Mouse (Mus musculus) heart, postnatal 0 days (tissue): ENCODE data around the gene Ccdc62. TPM values are rescaled to one million over a fixed set of nuclear protein-coding genes. Genes with fewer than 3 reads are reported as not detected.

Experiments used
- ATAC-seq: fragments of 200-750 bp; cut with Nextera tagmentation; 2 replicates; pipeline ENCODE4 v1.8.0; 2017; ENCODE audit warnings: low read depth, moderate number of reproducible peaks, moderate library complexity; ENCODE audit not compliant: insufficient read depth
- DNase-seq: peaks from one replicate; pipeline ENCODE4 v3.0.0-alpha.2; 2016; ENCODE audit warnings: low spot score
- H3K27ac ChIP-seq: fragments of 300-500 bp; sonication (generic); 2 replicates; pipeline ENCODE4 v1.5.1; 2014; ENCODE audit warnings: low read depth, mild to moderate bottlenecking
- H3K27me3 ChIP-seq: fragments of 300-500 bp; sonication (generic); 2 replicates; pipeline ENCODE4 v1.6.1; 2014; ENCODE audit warnings: low read length, mixed read lengths; ENCODE audit not compliant: control insufficient read depth, insufficient read depth
- H3K36me3 ChIP-seq: fragments of 300-500 bp; sonication (generic); replicated peaks from 2 replicates; pipeline ENCODE4 v1.6.1; 2014; ENCODE audit warnings: low read length, mixed read lengths; ENCODE audit not compliant: control insufficient read depth, insufficient read depth
- H3K4me1 ChIP-seq: fragments of 300-500 bp; sonication (generic); 2 replicates; pipeline ENCODE4 v1.6.1; 2014; ENCODE audit warnings: antibody characterized with exemption; ENCODE audit not compliant: control insufficient read depth, insufficient read depth
- H3K4me2 ChIP-seq: fragments of 300-500 bp; sonication (generic); 2 replicates; pipeline ENCODE4 v1.6.1; 2014; ENCODE audit warnings: low read depth, mild to moderate bottlenecking, low read length, moderate library complexity
- H3K4me3 ChIP-seq: fragments of 300-500 bp; sonication (generic); 2 replicates; pipeline ENCODE4 v1.5.1; 2014; ENCODE audit warnings: low read depth, low read length
- H3K9ac ChIP-seq: fragments of 300-500 bp; sonication (generic); replicated peaks from 2 replicates; pipeline ENCODE4 v1.6.1; 2014; ENCODE audit warnings: low read depth, low read length, mixed read lengths
- H3K9me3 ChIP-seq: fragments of 300-500 bp; sonication (generic); replicated peaks from 2 replicates; pipeline ENCODE4 v1.6.1; 2016; ENCODE audit warnings: low read length; ENCODE audit not compliant: control insufficient read depth
- CTCF ChIP-seq: IDR thresholded peaks from 2 replicates; pipeline ENCODE4 v1.5.1; 2016; ENCODE audit warnings: antibody characterized with exemption, control low read depth, low read depth
- EP300 ChIP-seq: IDR thresholded peaks from 2 replicates; pipeline ENCODE4 v1.6.1; 2016; ENCODE audit warnings: antibody characterized with exemption, low read depth
- WGBS: fragments of 180-500 bp; shearing (Covaris S2); extraction: QIAGEN DNeasy Blood & Tissue Kit; methylation state at CpG from one replicate; pipeline ENCODE4 v1.1.7; 2014; 5-methylcytosine and 5-hydroxymethylcytosine counted together
- polyA plus RNA-seq: library from polyadenylated mRNA; unstranded; fragments of >200 nt; fragmentation: Nextera tagmentation; extraction: Ambion mirVana; gene quantifications from 2 replicates; pipeline ENCODE4 v1.2.1, GENCODE M21; 2015
- total RNA-seq: library from RNA; depleted of rRNA; stranded (reverse); fragments of >200 nt; gene quantifications from 2 replicates; pipeline ENCODE4 v1.2.3, GENCODE M21; 2014; ENCODE audit warnings: low replicate concordance

Ccdc62 gene
- total and polyA plus RNA-seq, 2 experiments from 2014 or later, result 5.8 to 11.5 TPM

DNA sequence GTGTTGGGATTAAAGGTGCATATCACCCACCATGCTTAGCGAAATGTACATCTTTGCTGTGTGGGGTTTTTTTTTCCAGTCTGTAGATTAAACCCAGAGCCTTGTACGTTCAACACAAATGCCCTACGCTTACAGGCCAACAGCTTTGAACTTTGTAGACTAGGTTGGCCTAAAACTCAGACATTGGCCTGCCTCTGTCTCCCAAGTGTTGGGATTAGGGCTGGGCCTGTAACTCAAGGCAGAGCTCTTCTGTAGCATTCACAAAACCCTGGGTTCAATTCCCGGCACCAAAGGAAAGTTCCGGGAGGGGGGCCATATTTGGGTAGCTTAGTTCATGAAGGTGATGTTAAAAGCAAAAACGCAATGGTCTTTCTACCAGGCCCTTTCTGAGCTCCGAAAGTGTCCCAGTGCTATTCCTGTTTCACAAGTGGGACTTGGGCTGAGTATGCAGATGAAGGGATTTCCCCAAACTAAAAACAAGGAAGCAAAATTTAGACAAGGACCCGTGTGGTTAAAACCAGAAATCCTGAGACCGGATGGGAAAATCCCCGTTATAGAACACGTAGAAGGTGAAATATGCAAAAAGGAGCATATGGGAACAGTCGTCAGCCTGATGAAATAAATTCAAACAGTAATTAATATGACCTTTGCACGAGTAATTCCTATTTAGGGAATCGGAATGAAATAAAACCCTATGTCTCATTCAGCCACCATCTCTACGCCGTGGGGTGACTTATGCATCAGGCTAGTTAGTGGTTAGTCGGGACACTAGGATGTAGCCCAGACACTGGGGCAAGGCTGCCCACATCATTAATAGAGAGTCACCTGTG lies 24.1 kb upstream of the Ccdc62 start:
- H3K9me3 ChIP-seq, result no peaks in the 10 kb centered on the region
- no peak overlapping the region for H3K27ac ChIP-seq
- no peak overlapping the region for H3K9ac ChIP-seq
- DNase-seq, result no peak
- H3K4me3 ChIP-seq, result no peak overlapping the region
- H3K27me3 ChIP-seq, result no peaks in the 10 kb centered on the region
- 0 out of 2 replicates have a peak overlapping the region, but pooled peaks have one; percentile 10 for H3K4me2 ChIP-seq
- peaks cover 29% of the 10 kb centered on the region for H3K36me3 ChIP-seq
- WGBS, result 69% methylated on average over 17 of the region's 17 CpGs
- peaks cover 8% of the 10 kb centered on the region; the same call in 1 of the 2 replicates for H3K4me1 ChIP-seq
- no peak for ATAC-seq
- TF ChIP-seq CTCF, result no peak
- TF ChIP-seq EP300, result no peak

DNA sequence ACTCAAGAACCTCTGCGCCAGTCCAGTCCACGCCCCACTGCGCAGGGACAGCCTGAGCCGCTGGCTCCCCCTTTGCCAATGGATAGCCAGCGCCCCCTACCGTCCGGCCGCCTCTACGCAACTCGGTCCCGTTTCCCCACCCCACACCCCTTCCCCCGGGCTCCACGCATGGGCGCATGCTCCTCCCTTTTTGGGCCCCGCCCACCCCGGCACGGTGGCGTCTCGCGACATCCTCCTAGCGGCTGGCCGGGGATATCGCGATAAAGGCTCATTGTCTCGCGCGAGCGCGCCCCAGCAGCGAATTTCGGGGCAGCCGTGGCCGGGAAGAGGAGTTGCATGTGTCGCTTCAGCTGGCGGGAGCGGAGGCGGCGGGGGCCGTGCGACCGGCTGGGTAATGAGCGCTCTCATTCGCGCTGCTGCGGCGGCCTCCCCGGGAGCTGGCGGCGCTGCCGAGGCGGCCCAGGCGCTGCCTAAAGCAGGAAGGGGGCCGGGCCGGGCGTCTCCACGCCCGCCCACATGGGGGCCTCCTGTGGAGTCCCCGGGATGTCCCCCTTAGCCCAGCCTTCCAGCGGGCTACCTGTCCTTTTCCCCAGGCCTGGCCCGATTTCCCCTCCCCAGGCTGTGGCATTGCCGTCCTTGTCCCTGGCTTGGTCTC lies 23.4 kb upstream of the Ccdc62 start, which contains the start of gene Denr:
Gene Denr (plus strand): TSS at position 200 of the 655 bp plus-strand sequence.
- ATAC-seq, result peak; percentile 98
- Histone ChIP-seq H3K9ac (peak within 1 kb of the TSS; percentile 97), H3K27me3 (no peaks in the 10 kb centered on the region), H3K27ac (peak within 1 kb of the TSS; percentile 82), H3K9me3 (no peaks in the 10 kb centered on the region), H3K36me3 (peaks cover 36% of the 10 kb centered on the region), H3K4me1 (peaks cover 8% of the 10 kb centered on the region; the same call in 1 of the 2 replicates), H3K4me3 (peak within 1 kb of the TSS; percentile 94), H3K4me2 (peak within 1 kb of the TSS; percentile 89)
- TF ChIP-seq CTCF, result peak; percentile 97
- TF ChIP-seq EP300, result peak; percentile 100
- peak; percentile 96 for DNase-seq
- under 1% methylated on average over 57 of the region's 61 CpGs for WGBS

DNA sequence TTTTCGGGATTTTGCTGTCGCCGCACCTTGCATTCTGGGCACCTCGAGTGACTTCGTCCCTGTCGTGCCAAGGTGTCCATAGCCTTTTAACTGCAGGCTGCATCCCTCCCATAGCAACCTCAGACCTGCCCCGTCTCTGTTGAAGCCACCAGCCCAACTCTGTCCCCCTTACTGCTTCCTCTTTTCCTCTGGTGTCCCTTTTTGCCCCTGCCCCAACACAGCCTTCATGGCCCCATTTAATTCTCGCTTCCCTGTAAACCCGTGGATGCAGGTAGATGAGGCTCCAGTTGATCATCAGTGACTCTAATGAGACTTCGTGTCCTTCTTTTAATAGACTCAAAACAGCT lies 22.9 kb upstream of the Ccdc62 start:
- Histone ChIP-seq H3K4me2 (peak overlapping the region; percentile 89), H3K4me3 (peak overlapping the region; percentile 94), H3K9ac (peak overlapping the region; percentile 97), H3K27ac (peak overlapping the region; percentile 82), H3K9me3 (no peaks in the 10 kb centered on the region), H3K27me3 (no peaks in the 10 kb centered on the region), H3K4me1 (peaks cover 8% of the 10 kb centered on the region; the same call in 1 of the 2 replicates), H3K36me3 (peaks cover 41% of the 10 kb centered on the region)
- TF ChIP-seq EP300 (no peak), CTCF (no peak)
- ATAC-seq, result no peak
- no peak for DNase-seq
- 4% methylated on average over 10 of the region's 10 CpGs for WGBS

DNA sequence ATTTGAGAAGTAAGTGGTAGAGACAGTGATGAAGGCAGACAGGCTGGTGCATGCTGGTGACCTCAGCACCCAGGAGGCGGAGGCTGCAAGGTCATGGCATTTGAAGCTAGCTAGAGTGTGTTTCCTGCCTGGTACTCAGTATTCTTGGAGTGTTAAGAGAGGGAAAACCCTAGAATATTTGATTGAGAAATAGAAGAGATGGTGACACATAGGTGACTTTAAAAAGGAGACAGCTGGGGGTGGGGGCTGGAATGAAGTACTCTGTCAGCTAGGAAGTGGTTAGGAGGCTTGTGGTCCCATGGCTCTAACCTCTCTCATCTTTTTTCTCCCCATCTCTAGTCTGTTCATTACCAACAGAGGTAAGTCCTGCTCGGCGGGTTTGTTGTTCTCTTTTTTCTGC lies 15.6 kb upstream of the Ccdc62 start:
- Histone ChIP-seq H3K4me1 (no peaks in the 10 kb centered on the region), H3K27ac (no peak overlapping the region), H3K36me3 (peaks cover 61% of the 10 kb centered on the region), H3K9ac (no peak overlapping the region), H3K9me3 (no peaks in the 10 kb centered on the region), H3K4me3 (no peak overlapping the region), H3K4me2 (no peak overlapping the region), H3K27me3 (no peaks in the 10 kb centered on the region)
- no peak for DNase-seq
- TF ChIP-seq CTCF, result no peak
- TF ChIP-seq EP300, result no peak
- 88% methylated on average over 3 of the region's 3 CpGs for WGBS
- no peak for ATAC-seq

DNA sequence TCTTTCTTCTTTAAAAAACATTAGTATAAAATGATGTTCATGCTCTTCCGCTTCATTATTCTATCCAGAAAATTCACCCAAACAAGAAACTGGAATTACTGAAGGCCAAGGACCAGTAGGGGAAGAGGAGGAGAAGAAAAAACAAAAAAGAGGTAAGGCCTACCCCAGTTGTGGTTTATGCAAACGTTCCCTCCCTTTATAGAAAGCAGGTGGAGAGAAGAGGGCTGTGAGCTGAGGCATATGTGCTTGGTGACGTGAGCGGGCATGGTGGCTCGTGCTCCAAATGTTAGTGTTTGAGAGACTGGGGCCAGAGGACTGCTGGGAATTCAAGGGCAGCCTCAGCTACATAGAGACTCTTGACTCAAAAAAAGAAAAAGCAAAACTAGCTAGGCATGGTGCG lies 8.4 kb upstream of the Ccdc62 start:
- no peak for ATAC-seq
- no peak for DNase-seq
- TF ChIP-seq CTCF (no peak), EP300 (no peak)
- no peaks in the 10 kb centered on the region for H3K9me3 ChIP-seq
- peaks cover 90% of the 10 kb centered on the region for H3K36me3 ChIP-seq
- H3K4me2 ChIP-seq, result no peak overlapping the region
- no peak overlapping the region for H3K27ac ChIP-seq
- no peaks in the 10 kb centered on the region for H3K4me1 ChIP-seq
- 91% methylated on average over 6 of the region's 6 CpGs for WGBS
- H3K9ac ChIP-seq, result no peak overlapping the region
- no peaks in the 10 kb centered on the region for H3K27me3 ChIP-seq
- H3K4me3 ChIP-seq, result no peak overlapping the region
